Mouse (Mus musculus) cerebellum, adult 18-20 months (tissue): ENCODE results near the gene Cpne6.

Experiments used
- DNase-seq, 2 experiments: peaks; one replicate each; pipeline ENCODE4 v3.0.0; 2021

Cpne6 gene

DNA sequence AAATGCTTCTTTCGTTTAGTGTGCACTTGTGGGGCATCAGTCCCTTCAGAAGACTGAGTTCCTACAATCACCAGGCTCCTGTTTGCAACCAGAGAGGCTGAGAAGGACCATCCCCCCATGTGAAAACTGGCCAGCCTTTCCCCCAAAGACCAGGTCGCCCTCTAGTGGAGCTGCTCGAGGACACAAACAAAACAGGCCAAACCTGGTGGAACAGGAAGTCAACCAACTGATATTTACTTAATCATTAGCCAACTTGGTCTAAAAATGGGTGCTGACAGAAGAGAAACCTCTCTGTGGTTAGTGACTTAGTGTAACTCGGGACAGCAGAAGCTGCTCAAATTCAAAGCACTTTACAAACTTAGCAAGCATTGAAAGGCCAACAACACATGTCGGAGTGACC is 46.8 kb downstream of the Cpne6 start:
- DNase-seq: peak; percentile 78 to 82

DNA sequence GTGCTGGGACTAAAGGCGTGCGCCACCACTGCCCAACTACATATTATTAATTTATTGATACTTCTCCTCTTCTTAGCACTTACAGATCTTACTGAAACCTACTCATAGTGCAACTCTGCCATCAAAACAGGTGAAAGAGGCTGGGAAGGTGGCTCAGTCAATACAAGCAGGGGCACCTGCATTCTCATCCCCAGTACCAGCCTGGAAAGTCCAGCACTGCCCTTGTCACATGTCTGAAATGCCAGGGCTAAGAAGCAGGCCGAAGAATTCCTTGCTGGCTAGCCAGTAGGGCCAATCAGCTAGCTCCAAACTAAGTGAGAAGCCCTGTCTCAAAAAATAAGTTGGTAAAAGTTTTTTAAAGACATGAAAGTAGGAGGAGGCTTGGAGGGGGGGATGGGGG is 47.3 kb downstream of the Cpne6 start:
- no peak for DNase-seq

DNA sequence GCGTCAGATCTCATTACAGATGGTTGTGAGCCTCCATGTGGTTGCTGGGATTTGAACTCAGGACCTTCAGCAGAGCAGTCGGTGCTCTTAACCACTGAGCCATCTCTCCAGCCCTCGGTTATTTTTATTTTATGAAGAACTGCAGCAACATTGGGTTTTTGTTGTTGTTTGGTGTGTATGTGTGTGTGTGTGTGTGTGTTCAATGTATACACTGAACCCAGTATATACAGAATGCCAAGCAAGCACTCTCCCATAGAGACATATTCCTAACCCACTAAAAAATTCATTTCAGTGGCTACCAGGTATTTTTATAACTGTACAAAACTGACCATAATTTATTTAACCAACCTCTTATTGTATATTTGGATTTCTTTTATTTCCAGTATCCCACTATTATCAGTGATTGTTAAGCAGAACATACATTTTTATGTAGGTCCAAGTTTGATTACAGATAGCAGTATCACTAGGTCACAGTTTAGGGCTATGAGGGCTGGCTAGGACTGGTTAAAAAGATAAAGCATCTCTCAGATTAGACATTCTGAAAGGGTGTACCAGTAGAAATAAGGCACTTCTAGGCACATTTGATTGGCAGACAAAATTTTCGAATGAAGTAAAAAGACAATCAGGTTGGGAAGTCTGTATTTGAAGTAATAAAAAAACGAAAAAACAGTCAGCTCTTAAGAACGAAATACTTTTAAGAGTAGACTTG is 48.6 kb downstream of the Cpne6 start:
- DNase-seq: no peak

DNA sequence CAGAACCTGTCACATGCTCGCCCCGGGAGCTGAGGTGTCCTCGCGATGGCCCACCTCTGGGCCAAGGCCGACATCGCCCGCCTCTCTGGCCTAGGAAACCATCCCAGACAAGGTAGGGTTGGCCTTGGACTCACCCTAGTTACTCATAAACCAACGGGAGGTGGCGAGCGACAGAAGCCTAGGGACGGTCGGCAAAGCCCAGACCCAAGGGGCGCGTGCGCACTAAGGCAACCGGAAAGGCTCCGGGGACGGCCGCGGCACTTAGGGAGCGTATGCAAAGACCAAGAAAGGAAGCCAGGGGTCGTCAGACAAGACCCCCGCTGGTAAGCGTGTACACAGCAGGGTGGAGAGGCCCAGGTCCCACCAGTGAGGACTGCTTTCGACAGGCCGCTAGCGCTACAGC is 49.6 kb downstream of the Cpne6 start, which contains the start of gene Dcaf11:
Dcaf11 (plus strand) TSS at position 208 of the 403 bp plus-strand sequence.
- DNase-seq: peak; percentile 92 to 94

DNA sequence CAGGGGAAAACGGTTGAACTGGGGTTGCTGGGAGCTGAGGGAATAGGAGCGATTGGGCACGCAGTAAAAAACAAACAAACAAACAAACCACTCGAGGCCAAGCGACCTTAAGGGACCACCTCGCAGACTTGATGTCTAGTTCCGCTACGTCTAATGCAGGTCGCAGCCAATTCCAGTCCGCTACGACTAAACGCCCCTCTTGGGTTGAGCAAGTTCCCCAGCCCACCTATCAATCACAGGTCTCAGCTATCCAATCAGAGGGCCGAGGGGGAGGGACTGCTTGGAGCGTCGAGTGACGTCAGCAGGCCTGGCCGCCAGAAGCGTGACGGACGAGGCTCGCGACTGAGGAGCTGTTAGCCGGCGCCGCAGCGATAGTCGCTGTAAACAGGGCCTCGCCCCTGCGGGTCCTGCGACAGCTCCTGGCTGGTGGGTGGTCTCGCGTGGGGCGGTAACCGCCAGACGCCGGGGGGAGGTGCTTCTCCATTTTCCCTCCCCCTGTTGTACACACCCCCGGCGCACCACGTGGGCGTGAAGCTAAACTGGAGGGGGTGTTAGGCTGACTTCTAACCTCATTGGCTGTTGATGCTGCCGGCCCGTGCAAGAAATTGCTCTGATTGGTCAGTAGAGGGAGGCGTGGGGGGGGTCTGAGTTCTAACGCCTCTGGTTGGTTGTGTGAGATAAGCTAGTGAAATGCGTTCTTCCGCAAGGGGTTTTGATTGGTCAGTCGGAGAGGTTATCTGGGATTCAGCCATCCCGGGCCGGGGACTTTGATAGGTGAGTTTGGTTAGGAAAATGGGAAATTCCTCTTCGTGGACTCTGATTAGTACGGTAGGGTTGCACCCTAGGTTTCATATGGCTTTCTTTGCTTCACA is 50.2 kb downstream of the Cpne6 start, which contains the start of gene A730061H03Rik:
A730061H03Rik (minus strand) TSS at position 205 of the 872 bp plus-strand sequence.
- peak; percentile 96 to 100 for DNase-seq

DNA sequence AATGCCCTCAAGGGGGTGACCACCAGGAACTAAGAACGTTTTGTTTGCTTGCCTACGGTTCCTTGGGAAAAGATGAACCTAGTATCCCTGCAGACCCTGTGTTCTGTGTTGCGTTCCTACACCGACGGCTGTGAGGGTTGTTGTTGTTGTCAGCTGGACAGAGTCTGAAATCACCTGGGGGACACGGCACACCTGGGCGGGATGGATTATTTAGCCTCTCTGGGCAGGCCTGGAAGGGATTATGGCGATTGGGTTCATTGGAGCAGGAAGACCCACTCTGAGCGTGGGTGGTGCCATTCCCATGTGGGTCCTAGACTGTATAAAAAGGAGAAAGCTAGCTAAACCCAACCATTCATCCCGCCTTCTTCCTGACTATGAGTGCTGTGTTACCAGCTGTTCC is 51.6 kb downstream of the Cpne6 start:
- no peak for DNase-seq

DNA sequence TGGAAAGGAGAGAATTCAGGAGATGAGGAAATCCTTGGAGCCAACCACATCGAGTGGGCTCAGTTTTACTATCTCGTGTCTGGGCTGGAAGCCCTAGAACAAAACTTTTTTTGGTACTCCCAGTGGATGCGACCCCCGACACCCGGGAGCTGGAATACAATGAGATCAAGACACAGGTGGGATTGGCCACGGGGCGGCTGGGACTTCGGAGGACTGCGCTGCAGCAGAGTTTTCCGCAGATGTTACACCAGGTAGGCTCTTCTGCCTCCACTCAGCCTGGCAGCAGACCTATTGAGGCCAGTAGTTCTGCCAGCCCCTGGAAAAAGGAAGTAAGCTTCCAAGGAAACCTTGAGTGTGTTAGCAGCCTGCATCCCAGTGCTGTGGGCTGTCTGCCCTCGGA is 53.0 kb downstream of the Cpne6 start:
- DNase-seq: no peak

DNA sequence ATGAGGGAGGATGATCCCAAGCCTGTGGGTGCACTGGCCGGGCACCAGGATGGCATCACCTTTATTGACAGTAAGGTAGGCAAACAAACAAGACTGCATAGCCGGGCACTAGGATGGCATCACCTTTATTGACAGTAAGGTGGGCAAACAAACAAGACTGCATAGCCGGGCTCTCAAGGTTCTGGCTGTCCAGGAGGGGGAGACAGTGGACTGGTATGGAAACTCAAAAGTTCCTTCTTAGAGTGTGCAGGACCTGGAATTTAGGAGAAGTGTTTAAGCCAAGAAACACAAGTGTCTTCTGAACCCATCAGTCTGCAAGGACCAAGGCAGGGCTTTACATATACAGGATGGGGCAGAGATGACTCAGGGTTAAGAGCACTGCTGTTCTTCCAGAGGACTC is 55.5 kb downstream of the Cpne6 start:
- DNase-seq: no peak
